Mouse (Mus musculus): ENCODE data around the gene Dcaf8.
"Not testable (repeated sequence)": the region's sequence is repeated elsewhere in the genome, so short reads cannot be mapped to it uniquely, and the experiment has no call there.

Dcaf8 gene

DNA sequence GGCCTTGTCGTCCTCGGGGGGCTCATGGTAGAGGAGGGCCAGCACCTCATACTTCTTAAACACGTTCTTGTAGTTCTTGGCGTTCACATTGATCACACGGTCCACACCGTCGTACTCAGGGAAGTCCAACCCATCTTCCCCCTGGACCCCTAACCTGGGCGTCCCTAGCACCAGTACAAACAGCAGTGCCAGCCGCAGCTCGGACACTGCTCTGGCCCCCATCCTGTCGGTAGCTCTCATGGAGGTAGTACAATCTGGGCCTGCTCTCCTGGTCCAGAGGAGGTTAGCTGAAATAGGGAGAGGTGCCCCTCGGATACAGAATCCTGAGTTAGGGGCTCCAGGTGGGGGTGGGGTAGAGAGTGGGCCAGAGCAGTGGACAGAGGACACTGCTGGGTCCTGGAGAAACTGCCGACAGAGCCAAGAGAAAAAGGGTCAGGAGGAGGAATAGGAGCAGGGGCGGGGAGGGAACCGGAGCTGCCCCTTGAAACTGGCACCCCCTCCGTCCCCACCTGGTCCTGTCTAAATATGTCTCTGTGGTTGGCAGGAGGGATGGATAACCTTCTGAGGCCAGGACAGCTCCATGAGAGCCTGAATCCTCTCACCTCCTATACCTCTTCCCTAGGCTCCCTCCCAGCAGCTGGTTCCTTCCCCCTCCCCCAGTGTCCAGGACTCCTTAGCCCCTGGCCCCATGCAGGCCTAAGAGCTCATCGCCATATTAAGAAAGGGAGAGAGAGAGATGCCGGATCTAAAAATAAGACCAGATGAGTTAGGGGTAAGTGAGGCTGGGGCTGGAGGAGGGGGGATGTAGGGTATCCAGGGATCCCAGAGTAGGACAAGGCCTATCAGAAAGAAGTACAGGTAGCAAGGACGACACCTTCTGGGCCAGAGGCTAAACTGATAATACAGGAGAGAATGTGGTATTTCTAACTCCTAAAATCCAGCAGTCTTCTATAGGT lies 71.8 kb downstream of the Dcaf8 start, which contains the start of gene Casq1:
Gene Casq1, minus strand, starts transcription at position 418 of the 956 bp plus-strand sequence.
- DNase-seq (ENCODE audit: low spot score in 2 of 2) = no peak

DNA sequence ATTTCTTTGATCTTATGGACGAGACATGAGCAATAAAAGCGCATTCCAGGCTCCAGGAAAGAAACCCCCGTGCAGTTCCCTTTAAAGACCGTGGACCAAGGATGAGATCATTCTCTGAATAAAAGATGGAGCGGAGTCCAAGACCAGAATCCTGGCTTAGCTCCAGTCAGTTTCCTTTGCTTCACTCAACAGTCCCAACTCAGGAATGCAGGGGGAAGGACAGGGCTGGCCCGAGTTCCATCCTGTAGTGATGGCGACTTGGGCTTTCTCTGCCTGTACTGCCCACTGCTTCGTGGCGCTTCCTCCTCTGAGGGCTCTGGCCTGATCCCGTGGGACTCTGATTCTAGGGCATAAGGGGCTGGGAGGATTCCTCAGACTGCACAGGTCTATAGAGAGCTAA lies 72.5 kb downstream of the Dcaf8 start:
- DNase-seq (ENCODE audit: low spot score in 2 of 2) = no peak

DNA sequence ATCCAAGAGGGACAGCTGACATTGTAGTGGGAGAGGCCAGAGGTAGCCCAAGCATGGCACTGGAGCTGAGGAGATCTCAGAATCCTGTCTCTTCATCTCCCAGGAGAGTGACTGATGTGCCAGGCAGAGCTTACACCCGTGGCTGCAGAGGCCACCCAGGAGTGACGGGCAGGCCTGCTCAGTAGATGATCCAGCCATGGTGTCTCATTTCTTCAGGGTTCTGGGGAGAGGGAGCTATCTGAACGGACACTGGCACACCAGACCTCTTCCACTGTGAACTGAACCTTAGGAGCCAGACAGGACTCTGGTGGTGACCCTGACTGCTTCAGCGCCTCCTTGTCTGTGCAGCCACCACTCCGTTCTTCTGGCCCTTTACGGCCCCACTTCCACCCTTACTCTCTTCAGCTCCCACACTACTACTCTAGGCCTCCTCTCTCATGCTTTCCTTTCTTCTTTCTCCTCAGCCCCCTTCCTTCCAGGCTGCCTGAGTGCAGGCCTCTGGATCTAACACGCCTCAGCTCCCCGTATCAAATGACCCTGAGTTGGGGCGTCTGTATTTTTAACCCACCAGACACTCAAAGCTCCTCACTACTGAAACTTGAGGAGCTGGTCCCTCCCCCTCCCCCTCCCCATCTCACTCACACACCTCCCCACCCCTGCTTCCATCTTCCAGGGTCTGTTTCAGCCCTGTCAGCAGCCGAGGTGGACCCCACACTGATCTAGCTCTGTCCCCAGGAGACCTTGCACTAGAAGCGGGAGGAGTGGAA lies 73.6 kb downstream of the Dcaf8 start:
- DNase-seq (ENCODE audit: low spot score in 2 of 2) = no peak

DNA sequence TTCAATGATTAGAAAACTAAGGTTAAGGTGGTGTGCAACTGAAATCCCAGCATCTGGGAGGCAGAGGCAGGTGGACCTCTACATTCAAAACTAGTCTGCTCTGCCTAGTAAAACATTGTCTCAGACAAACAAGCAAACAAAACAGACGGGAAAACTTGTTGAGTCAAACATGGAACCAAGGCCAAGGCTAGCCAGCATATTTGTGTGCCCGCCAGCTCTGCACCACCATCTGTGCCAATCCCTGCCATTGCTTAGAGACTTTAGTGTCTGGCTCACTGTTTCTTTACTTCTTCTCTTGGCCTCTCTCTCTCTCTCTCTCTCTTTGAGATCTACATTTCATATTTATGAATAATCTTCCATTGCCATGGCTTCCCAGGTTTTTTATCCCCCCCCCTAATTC lies 80.3 kb downstream of the Dcaf8 start:
- DNase-seq (ENCODE audit: low spot score in 2 of 2) = no peak

DNA sequence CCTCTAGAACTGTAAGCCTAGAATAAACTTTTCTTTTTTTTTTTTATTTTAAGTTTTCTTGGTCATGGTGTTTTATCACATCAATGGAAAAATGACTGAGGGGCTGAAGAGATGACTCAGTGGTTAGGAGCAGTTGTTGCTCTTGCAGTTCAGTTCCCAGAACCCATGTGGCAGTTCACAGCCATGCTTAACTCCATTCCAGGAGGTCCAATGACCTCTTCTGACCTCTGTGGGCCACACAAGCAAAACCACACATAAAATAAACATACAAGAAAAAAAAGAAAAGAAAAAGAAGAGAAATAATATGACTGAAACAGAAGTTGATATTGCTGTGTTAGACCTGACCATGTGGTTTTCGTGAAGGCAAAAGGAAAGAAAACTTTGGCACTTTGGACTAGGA lies 81.3 kb downstream of the Dcaf8 start:
- DNase-seq (ENCODE audit: low spot score in 2 of 2) = no peak

DNA sequence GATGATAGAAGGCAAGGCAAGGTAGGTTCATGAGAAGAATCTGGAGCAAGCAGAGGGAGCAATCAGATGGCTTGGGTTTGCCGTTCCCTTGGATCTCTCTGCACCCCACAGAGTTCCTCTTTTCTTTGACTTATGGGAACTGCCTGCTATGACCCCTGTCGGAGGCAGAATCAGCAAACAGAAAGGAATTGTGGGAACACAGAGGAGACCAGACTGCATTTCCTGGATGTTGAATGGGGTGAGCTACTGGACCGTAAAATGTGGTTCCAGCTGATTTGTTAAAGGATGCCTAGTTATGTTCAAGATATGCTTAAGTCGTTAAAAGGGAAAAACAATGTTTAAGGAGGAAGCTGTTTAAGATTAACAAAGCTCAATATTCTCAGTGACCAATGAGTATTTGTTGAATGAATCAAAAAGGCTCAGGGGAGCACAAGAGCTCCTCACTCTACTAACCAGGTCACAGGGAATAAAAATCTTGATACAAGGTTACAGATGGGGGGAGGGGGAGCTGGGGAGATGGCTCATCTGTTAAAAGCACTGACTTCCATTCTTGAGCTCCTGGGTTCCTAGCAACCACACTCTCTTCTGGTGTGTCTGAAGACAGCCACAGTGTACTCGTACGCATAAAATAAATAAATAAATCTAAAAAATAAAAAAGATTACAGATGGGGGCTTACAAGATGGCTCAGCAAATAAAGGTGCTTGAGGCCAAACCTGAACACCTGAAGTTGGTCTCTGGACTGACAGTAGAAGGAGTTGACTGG lies 93.2 kb downstream of the Dcaf8 start:
- no peak for DNase-seq (ENCODE audit: low spot score in 2 of 2)

DNA sequence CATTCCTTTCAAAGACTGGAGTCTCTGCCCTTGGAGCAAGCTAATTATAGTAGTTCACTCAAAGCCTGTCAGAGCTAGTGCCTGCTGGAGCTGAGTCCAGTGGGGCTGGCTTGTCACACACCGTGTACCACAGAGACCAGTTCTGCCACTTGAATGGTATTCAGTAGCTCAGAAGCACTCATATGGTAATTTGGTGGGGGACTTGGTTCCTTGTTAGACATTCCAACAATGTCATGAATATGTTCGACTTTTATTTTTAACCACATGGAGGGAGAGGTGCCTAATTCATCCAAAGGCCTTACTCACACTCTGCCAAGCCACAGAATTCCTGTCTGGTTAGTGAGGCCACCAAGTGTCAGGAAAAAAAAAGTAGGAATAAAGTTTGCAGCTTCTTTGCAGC lies 94.5 kb downstream of the Dcaf8 start:
- no peak for DNase-seq (ENCODE audit: low spot score in 2 of 2)

DNA sequence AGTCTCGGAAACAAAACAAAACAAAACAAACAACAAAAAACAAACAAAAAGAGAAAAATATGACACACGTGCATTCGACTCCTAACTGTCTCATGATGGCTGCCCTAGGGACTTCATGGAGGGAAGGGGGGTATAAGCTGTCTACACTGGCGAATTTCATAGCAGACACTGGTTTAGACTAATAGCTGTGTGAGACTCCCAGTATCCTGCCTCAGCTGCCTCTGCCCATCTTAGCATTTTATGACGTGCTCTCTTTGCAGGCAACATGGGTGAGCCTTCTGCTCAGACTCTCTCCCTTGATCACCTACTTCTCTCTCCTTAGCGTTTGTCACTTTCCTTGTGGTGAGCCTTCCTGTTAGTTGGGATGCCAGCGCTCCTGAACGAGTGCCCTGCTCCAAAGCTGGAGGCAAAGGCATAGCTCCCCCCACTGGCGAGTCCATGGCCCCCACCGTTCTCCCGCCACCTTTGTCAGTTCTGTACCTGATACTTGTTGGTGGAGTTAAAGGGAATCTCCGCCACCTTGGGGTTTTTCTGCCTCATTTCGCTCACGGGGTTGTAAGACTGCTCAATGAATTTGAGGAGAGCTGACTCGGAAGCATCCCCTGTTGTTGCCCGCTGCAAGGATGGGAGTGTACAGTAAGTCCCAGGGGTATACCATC lies 95.8 kb downstream of the Dcaf8 start:
- no peak for DNase-seq (ENCODE audit: low spot score in 2 of 2)

DNA sequence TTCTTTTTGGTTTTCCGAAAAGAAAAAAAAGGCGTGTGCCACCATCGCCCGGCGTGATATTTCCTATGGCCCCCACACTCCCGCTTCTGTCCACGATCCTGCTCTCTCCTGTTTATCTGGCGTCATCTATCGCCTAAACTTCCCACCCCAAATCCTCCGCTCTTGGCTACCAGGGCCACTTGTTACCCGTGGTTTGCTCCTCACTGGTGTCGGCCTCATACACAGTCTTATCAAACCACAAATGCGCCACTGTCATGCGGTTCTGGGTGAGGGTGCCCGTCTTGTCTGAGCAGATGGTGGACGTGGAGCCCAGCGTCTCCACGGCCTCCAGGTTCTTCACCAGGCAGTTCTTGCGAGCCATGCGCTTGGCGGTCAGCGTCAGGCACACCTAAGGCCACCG lies 96.8 kb downstream of the Dcaf8 start:
- DNase-seq (ENCODE audit: low spot score in 2 of 2) = not testable (repeated sequence)
